Mouse (Mus musculus): ENCODE results near the gene Satb2. TPM values are rescaled to one million over a fixed set of nuclear protein-coding genes. Genes with fewer than 3 reads are reported as not detected.
A peak's percentile ranks its signal among the peaks of the same experiment; 100 is the strongest.

The Satb2 gene
- polyA plus RNA-seq (2014; fragmentation: Nextera tagmentation; extraction: Ambion mirVana): 13.6 and 16.0 TPM in 2 replicates

DNA sequence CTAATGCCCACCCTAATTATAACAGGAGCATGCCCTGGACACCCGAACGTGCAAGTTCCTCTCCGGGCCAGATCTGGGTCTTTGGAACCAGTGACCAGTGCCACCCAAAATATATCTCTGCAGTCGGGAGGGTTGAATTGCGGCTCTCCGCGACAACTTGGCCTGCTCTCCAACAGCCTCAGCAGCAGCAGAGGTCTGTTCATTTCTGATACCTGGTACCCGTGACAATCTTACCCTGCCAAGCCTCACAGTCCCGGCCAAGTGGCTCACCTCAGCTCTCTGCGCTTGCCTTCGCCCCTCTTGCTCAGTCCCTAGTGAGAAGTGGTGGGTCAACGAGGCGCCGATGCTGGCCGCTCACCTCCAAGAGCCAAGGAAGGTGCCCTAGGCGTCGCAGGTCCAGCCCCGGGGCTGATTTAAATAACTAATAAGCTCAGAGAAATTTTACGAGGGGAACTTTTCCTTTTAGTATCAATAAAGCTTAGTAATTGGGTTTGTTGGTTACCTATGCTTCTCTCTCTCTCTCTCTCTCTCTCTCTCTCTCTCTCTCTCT lies at the start of gene Satb2:
Gene Satb2, minus strand, starts transcription at position 500 of the 550 bp plus-strand sequence.
- Histone ChIP-seq H3K9me3 (ENCODE audit: control insufficient read depth, low read length) (no peaks in the 10 kb centered on the region), H3K27me3 (replicated peaks; ENCODE audit: control insufficient read depth, insufficient read depth, low read length) (peaks cover 71% of the 10 kb centered on the region), H3K9ac (ENCODE audit: low read depth, low read length) (peak within 1 kb of the TSS; percentile 66), H3K27ac (replicated peaks; ENCODE audit: low read depth, low read length) (peak within 1 kb of the TSS; percentile 79), H3K4me3 (ENCODE audit: low read depth, low read length) (peak within 1 kb of the TSS; percentile 42), H3K36me3 (ENCODE audit: control insufficient read depth, insufficient read depth, low read length) (no peaks in the 10 kb centered on the region), H3K4me1 (ENCODE audit: control insufficient read depth, insufficient read depth, low read length) (peaks cover 9% of the 10 kb centered on the region; the same call in 1 of the 2 replicates), H3K4me2 (ENCODE audit: low read depth, low read length) (peak within 1 kb of the TSS; percentile 64)
- DNase-seq (ENCODE audit: low spot score): no peak
- no peak for ATAC-seq (ENCODE audit: low read depth)
- 6% methylated on average over 19 of the region's 19 CpGs for WGBS

DNA sequence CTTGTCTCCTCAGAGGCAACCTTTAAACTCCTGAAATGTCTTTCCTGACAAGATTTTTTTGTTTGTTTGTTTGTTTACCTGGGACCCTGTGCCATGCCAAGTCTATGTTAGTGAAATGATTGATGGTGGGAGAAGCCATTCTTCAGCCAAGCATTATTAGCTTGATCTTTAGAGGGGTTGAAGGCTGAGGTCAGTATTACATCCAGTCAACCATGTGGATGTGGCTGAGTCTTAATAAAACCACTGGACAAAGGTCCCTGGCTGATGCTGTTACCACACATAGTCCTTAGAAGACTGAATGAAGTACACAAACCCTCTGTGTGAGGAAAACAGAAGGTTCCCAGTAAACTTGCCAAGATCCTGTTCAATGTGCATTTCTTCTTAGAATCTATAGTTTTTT lies 40.5 kb upstream of the Satb2 start:
- Histone ChIP-seq H3K4me2 (ENCODE audit: low read depth, low read length) (no peak overlapping the region), H3K4me1 (ENCODE audit: control insufficient read depth, insufficient read depth, low read length) (no peaks in the 10 kb centered on the region), H3K36me3 (ENCODE audit: control insufficient read depth, insufficient read depth, low read length) (no peaks in the 10 kb centered on the region), H3K9me3 (ENCODE audit: control insufficient read depth, low read length) (no peaks in the 10 kb centered on the region), H3K27me3 (replicated peaks; ENCODE audit: control insufficient read depth, insufficient read depth, low read length) (no peaks in the 10 kb centered on the region), H3K27ac (replicated peaks; ENCODE audit: low read depth, low read length) (no peak overlapping the region), H3K9ac (ENCODE audit: low read depth, low read length) (no peak overlapping the region), H3K4me3 (ENCODE audit: low read depth, low read length) (no peak overlapping the region)
- ATAC-seq (ENCODE audit: low read depth) (no peak), DNase-seq (ENCODE audit: low spot score) (no peak)

DNA sequence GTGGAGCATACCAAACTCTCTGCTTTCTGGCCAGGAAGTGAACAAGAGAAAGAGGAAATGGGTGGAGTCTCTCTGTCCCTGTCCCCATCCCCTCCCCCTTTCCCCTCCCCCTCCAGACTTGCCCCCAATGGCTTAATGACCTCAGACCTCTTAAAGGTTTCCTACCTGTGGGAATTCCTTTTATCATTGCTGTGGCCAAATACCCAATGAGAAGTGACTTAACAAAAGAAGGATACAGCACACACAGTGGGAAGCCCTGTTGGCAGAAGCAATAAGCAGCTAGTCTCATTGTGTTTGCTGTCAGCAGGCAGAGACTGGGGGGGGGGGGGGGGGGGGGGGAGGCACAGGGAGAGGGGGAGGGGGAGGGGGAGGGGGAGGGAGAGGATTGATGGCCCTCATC lies 35.4 kb upstream of the Satb2 start:
- ATAC-seq (ENCODE audit: low read depth) (no peak), DNase-seq (ENCODE audit: low spot score) (no peak)
- Histone ChIP-seq H3K9me3 (ENCODE audit: control insufficient read depth, low read length) (no peaks in the 10 kb centered on the region), H3K4me1 (ENCODE audit: control insufficient read depth, insufficient read depth, low read length) (no peaks in the 10 kb centered on the region), H3K4me2 (ENCODE audit: low read depth, low read length) (no peak overlapping the region), H3K27ac (replicated peaks; ENCODE audit: low read depth, low read length) (no peak overlapping the region), H3K4me3 (ENCODE audit: low read depth, low read length) (no peak overlapping the region), H3K27me3 (replicated peaks; ENCODE audit: control insufficient read depth, insufficient read depth, low read length) (no peaks in the 10 kb centered on the region), H3K36me3 (ENCODE audit: control insufficient read depth, insufficient read depth, low read length) (no peaks in the 10 kb centered on the region), H3K9ac (ENCODE audit: low read depth, low read length) (no peak overlapping the region)

DNA sequence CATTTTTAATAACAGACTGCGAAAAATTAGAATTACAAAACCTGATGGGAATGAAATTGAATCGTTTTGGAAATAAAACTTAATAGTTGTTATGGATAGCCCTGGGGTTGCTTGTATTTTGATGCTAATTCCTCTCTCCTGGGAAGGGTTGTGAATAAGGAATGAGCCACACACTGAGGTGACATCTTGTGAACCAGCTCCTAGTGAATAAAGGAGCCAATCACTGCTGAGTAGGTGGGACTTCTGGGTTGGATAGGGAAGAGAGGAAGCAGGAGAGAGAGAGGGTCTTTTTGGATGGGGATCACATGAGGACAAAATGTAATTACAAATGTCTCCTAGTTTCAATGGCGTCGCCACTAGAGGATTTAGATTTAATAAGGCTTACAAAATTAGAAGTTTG lies 30.7 kb upstream of the Satb2 start:
- H3K4me1 ChIP-seq (ENCODE audit: control insufficient read depth, insufficient read depth, low read length): no peaks in the 10 kb centered on the region
- H3K27ac ChIP-seq (replicated peaks; ENCODE audit: low read depth, low read length): no peak overlapping the region
- H3K36me3 ChIP-seq (ENCODE audit: control insufficient read depth, insufficient read depth, low read length): no peaks in the 10 kb centered on the region
- no peak overlapping the region for H3K4me3 ChIP-seq (ENCODE audit: low read depth, low read length)
- WGBS: 73% methylated on average over 4 of the region's 4 CpGs
- H3K9ac ChIP-seq (ENCODE audit: low read depth, low read length): no peak overlapping the region
- no peak overlapping the region for H3K4me2 ChIP-seq (ENCODE audit: low read depth, low read length)
- H3K9me3 ChIP-seq (ENCODE audit: control insufficient read depth, low read length): no peaks in the 10 kb centered on the region
- DNase-seq (ENCODE audit: low spot score) (no peak), ATAC-seq (ENCODE audit: low read depth) (no peak)
- H3K27me3 ChIP-seq (replicated peaks; ENCODE audit: control insufficient read depth, insufficient read depth, low read length): no peaks in the 10 kb centered on the region

DNA sequence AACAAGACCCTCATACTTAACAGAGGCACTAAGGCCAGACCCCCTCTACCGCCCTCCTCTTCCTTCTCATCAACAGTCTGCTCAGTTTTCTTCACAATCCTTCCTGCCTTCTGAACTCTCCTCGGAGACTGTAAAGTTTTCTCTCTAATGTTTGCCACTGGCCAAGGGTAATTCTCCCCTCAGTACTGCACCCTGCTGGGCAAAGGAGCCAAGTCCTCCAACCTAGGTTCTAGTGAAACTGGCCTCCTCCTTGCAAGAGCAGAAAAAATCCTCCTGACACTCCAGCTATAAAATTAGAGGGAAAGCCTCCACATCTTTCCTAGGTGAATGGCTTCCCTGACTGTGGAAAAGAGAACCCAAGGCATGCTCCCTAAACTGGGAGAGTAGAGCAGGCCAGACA lies 16.6 kb upstream of the Satb2 start:
- H3K4me3 ChIP-seq (ENCODE audit: low read depth, low read length): no peak overlapping the region
- H3K27ac ChIP-seq (replicated peaks; ENCODE audit: low read depth, low read length): no peak overlapping the region
- no peak for DNase-seq (ENCODE audit: low spot score)
- H3K4me2 ChIP-seq (ENCODE audit: low read depth, low read length): no peak overlapping the region
- H3K27me3 ChIP-seq (replicated peaks; ENCODE audit: control insufficient read depth, insufficient read depth, low read length): no peaks in the 10 kb centered on the region
- H3K4me1 ChIP-seq (ENCODE audit: control insufficient read depth, insufficient read depth, low read length): no peaks in the 10 kb centered on the region
- 61% methylated on average over 2 of the region's 2 CpGs for WGBS
- H3K9me3 ChIP-seq (ENCODE audit: control insufficient read depth, low read length): no peaks in the 10 kb centered on the region
- H3K36me3 ChIP-seq (ENCODE audit: control insufficient read depth, insufficient read depth, low read length): no peaks in the 10 kb centered on the region
- ATAC-seq (ENCODE audit: low read depth): no peak
- no peak overlapping the region for H3K9ac ChIP-seq (ENCODE audit: low read depth, low read length)

DNA sequence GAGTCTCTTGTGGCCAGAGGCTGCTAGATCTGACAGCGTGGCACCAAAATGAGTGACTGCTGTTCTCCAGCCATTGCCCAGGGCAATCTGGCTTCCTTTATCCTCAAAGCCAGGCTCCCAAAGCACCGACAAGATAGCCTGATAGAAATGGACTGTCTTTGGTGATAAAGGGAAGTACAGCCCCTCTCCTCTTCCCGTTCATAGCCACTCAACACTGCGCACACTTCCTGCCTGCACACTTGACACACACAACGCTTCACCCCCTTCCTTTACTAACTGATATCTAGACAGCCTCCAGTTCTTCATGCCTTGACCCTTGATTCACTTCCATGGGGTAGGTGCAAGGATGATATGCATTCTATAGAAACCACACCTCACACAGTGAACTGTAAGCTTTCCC lies 13.9 kb upstream of the Satb2 start:
- DNase-seq (ENCODE audit: low spot score) (no peak), ATAC-seq (ENCODE audit: low read depth) (no peak)
- H3K27ac ChIP-seq (replicated peaks; ENCODE audit: low read depth, low read length): no peak overlapping the region
- H3K4me1 ChIP-seq (ENCODE audit: control insufficient read depth, insufficient read depth, low read length): no peaks in the 10 kb centered on the region
- 50% methylated on average over 5 of the region's 5 CpGs for WGBS
- H3K9ac ChIP-seq (ENCODE audit: low read depth, low read length): no peak overlapping the region
- no peak overlapping the region for H3K4me2 ChIP-seq (ENCODE audit: low read depth, low read length)
- H3K9me3 ChIP-seq (ENCODE audit: control insufficient read depth, low read length): no peaks in the 10 kb centered on the region
- no peak overlapping the region for H3K4me3 ChIP-seq (ENCODE audit: low read depth, low read length)
- no peaks in the 10 kb centered on the region for H3K36me3 ChIP-seq (ENCODE audit: control insufficient read depth, insufficient read depth, low read length)
- no peaks in the 10 kb centered on the region for H3K27me3 ChIP-seq (replicated peaks; ENCODE audit: control insufficient read depth, insufficient read depth, low read length)

DNA sequence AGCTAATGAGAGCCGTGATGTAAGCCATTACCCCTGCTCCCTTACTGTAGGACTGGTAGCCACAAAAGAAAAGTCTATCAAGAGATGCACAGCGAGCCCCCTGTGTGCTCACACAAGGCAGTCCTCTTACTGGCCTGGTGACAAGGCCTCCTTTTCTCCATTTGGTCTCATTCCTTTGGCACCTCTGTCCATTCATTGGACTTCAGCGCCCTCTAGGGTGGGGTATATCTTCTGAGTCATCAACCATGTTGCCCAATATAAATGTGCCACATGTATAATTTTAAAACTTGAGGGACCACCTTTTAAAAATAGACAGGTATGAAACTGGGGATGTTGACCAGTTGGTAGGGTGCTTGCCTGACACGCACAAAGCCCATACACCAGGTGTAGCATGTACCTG lies 13.2 kb upstream of the Satb2 start:
- H3K4me1 ChIP-seq (ENCODE audit: control insufficient read depth, insufficient read depth, low read length): no peaks in the 10 kb centered on the region
- DNase-seq (ENCODE audit: low spot score) (no peak), ATAC-seq (ENCODE audit: low read depth) (no peak)
- H3K9me3 ChIP-seq (ENCODE audit: control insufficient read depth, low read length): no peaks in the 10 kb centered on the region
- H3K9ac ChIP-seq (ENCODE audit: low read depth, low read length): no peak overlapping the region
- no peak overlapping the region for H3K4me2 ChIP-seq (ENCODE audit: low read depth, low read length)
- H3K4me3 ChIP-seq (ENCODE audit: low read depth, low read length): no peak overlapping the region
- no peaks in the 10 kb centered on the region for H3K36me3 ChIP-seq (ENCODE audit: control insufficient read depth, insufficient read depth, low read length)
- 53% methylated on average over 4 of the region's 4 CpGs for WGBS
- 0 out of 2 replicates have a peak, but pooled peaks cover 6% of the 10 kb centered on the region for H3K27me3 ChIP-seq (replicated peaks; ENCODE audit: control insufficient read depth, insufficient read depth, low read length)
- H3K27ac ChIP-seq (replicated peaks; ENCODE audit: low read depth, low read length): no peak overlapping the region

DNA sequence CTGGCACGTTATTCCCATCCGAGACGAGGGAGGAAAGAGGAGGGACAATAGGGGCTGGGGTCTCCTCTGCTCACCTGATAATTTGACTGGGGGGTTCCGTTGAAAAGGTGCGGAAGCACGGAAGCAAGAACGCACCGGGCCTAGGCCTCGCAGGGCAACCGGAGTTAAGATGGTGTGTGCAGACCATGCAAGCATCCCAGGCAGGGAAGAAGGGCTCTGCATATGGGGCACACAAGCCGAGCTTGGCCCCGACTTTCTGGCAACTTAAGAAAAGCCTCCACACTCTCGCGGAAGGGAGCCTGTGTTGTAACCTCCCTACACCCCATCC lies 6.0 kb upstream of the Satb2 start:
- Histone ChIP-seq H3K27ac (replicated peaks; ENCODE audit: low read depth, low read length) (no peak overlapping the region), H3K4me3 (ENCODE audit: low read depth, low read length) (peak overlapping the region; percentile 19; the same call in 1 of the 2 replicates), H3K4me2 (ENCODE audit: low read depth, low read length) (peak overlapping the region; percentile 37), H3K36me3 (ENCODE audit: control insufficient read depth, insufficient read depth, low read length) (no peaks in the 10 kb centered on the region), H3K27me3 (replicated peaks; ENCODE audit: control insufficient read depth, insufficient read depth, low read length) (peaks cover 73% of the 10 kb centered on the region), H3K9me3 (ENCODE audit: control insufficient read depth, low read length) (no peaks in the 10 kb centered on the region), H3K9ac (ENCODE audit: low read depth, low read length) (no peak overlapping the region; the same call in 1 of the 2 replicates), H3K4me1 (ENCODE audit: control insufficient read depth, insufficient read depth, low read length) (peaks cover 8% of the 10 kb centered on the region; the same call in 1 of the 2 replicates)
- WGBS: 11% methylated on average over 14 of the region's 14 CpGs
- ATAC-seq (ENCODE audit: low read depth) (no peak), DNase-seq (ENCODE audit: low spot score) (no peak)

DNA sequence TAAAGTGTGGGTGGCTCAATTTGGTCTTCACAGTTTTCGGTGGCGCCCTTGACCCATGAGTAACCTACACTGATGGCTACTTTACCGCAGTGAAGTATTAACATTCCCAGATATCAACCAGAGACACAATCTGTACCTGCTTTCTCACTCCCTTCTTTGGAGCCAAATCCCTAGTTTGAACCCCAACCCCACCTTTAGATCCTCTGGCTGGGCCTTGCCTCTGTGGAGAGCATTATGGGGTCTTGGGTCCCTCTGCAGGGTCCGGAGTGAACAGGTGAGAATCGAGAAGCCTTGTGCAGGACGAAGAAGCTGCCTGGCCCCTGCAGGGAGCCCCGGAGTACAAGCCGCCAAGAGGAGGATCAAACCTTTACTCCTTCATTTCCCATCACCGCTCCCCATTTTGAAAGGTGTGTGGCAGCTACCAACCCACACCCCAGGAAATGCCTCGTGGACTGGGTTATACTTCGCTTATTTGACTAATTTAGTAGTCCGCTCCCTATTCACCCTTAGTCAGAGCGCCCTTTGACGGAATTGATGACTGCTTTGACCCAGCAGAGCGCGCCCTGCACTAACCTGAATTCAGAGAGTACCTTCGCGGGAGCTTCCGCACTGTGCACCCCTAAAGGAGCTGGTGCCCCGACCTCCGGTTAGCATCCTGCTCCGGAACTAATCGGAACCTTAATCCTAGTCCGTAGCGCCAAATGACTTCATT lies 5.5 kb upstream of the Satb2 start:
- peak overlapping the region; percentile 37 for H3K4me2 ChIP-seq (ENCODE audit: low read depth, low read length)

More for the DNA sequence above, 5.5 kb upstream of the Satb2 start:
- no peaks in the 10 kb centered on the region for H3K9me3 ChIP-seq (ENCODE audit: control insufficient read depth, low read length)
- H3K4me1 ChIP-seq (ENCODE audit: control insufficient read depth, insufficient read depth, low read length): peaks cover 8% of the 10 kb centered on the region; the same call in 1 of the 2 replicates
- no peak overlapping the region for H3K27ac ChIP-seq (replicated peaks; ENCODE audit: low read depth, low read length)
- 10% methylated on average over 25 of the region's 25 CpGs for WGBS
- DNase-seq (ENCODE audit: low spot score): no peak
- peaks cover 75% of the 10 kb centered on the region for H3K27me3 ChIP-seq (replicated peaks; ENCODE audit: control insufficient read depth, insufficient read depth, low read length)
- peak overlapping the region; percentile 19; the same call in 1 of the 2 replicates for H3K4me3 ChIP-seq (ENCODE audit: low read depth, low read length)
- no peaks in the 10 kb centered on the region for H3K36me3 ChIP-seq (ENCODE audit: control insufficient read depth, insufficient read depth, low read length)
- no peak overlapping the region; the same call in 1 of the 2 replicates for H3K9ac ChIP-seq (ENCODE audit: low read depth, low read length)
- no peak for ATAC-seq (ENCODE audit: low read depth)

Measured in embryonic facial prominence, embryonic 14.5 days (tissue).